Mouse (Mus musculus) stomach, embryonic 16.5 days (tissue): Measurements from ENCODE around the gene Pde8a. TPM values are rescaled to one million over a fixed set of nuclear protein-coding genes. Genes with fewer than 3 reads are reported as not detected.
A peak's percentile ranks its signal among the peaks of the same experiment; 100 is the strongest.

Experiments used
- ATAC-seq: fragments of 200-750 bp; cut with Nextera tagmentation; 2 replicates; pipeline ENCODE4 v1.8.0; 2017; ENCODE audit warnings: moderate number of reproducible peaks, moderate TSS enrichment; ENCODE audit not compliant: insufficient read depth, low FRiP score
- H3K27ac ChIP-seq: fragments of 300-500 bp; sonication (generic); 2 replicates; pipeline ENCODE4 v1.5.1; 2014; ENCODE audit warnings: low read length
- H3K27me3 ChIP-seq: fragments of 300-500 bp; sonication (generic); 2 replicates; pipeline ENCODE4 v1.6.1; 2014; ENCODE audit warnings: low read length, control low read depth, mixed read lengths; ENCODE audit not compliant: control insufficient read depth, insufficient read depth
- H3K36me3 ChIP-seq: fragments of 300-500 bp; sonication (generic); 2 replicates; pipeline ENCODE4 v1.6.1; 2014; ENCODE audit warnings: low read length; ENCODE audit not compliant: control insufficient read depth, insufficient read depth
- H3K4me1 ChIP-seq: fragments of 300-500 bp; sonication (generic); 2 replicates; pipeline ENCODE4 v1.6.1; 2014; ENCODE audit warnings: low read length, control low read depth, mixed read lengths; ENCODE audit not compliant: control insufficient read depth, insufficient read depth
- H3K4me2 ChIP-seq: fragments of 300-500 bp; sonication (generic); 2 replicates; pipeline ENCODE4 v1.6.1; 2014; ENCODE audit warnings: low read depth, low read length, mixed read lengths
- H3K4me3 ChIP-seq: fragments of 300-500 bp; sonication (generic); replicated peaks from 2 replicates; pipeline ENCODE4 v1.5.1; 2014; ENCODE audit warnings: mild to moderate bottlenecking, low read length
- H3K9ac ChIP-seq: fragments of 300-500 bp; sonication (generic); 2 replicates; pipeline ENCODE4 v1.6.1; 2014; ENCODE audit warnings: low read length
- H3K9me3 ChIP-seq: fragments of 300-500 bp; sonication (generic); replicated peaks from 2 replicates; pipeline ENCODE4 v1.6.1; 2016; ENCODE audit warnings: low read length, control low read depth; ENCODE audit not compliant: control insufficient read depth
- WGBS: fragments of 180-500 bp; shearing (Covaris S2); extraction: QIAGEN DNeasy Blood & Tissue Kit; methylation state at CpG from one replicate; pipeline ENCODE4 v1.1.7; 2014; 5-methylcytosine and 5-hydroxymethylcytosine counted together
- polyA plus RNA-seq: library from polyadenylated mRNA; unstranded; fragments of >200 nt; fragmentation: Nextera tagmentation; extraction: Ambion mirVana; gene quantifications from 2 replicates; pipeline ENCODE4 v1.2.1, GENCODE M21; 2015

The Pde8a gene
- polyA plus RNA-seq, 1 experiment from 2014 or later: 3.0 TPM

DNA sequence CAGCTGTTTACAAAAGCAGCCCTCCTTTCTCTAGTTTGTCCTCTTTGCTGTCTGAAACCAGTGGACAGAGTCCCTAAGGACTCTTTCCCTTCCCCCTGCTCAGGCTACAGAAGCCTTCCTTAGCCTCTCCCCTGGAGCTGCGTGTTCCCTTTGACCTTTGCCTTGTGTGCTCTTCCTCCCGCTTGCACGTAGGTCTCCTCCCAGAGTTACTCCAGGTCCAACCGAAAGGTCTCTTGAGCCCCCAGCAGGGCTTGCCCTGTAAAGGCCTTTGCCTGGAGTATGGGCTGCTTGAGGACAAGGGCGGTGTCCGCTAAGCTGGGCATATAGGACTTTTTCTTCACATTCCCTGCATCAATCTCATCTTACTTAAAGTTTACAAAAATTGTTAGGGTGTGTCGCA is 5.9 kb downstream of the Pde8a start:
- 57% methylated on average over 7 of the region's 7 CpGs for WGBS
- Histone ChIP-seq H3K27ac (no peak overlapping the region), H3K9ac (no peak overlapping the region), H3K9me3 (no peaks in the 10 kb centered on the region), H3K4me1 (no peaks in the 10 kb centered on the region; the same call in 1 of the 2 replicates), H3K36me3 (no peaks in the 10 kb centered on the region), H3K4me2 (no peak overlapping the region), H3K27me3 (peaks cover 2% of the 10 kb centered on the region; the same call in 1 of the 2 replicates), H3K4me3 (no peak overlapping the region)
- no peak for ATAC-seq

DNA sequence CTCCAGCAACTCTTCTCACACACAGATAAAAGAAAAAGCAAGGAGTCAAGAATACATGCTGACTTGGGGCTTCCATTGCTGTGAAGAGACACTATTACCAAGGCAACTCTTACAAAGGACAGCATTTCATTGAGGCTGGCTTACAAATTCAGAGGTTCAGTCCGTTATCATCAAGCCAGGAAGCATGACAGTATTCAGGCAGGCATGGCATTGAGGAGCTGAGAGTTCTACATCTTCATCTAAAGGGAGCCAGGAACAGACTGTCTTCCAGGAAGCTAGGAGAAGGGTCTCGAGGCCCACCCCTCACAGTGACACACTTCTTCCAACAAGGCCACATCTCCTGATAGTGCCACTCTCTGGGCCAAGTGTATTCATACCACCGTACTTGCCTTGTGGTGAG is 7.0 kb downstream of the Pde8a start:
- Histone ChIP-seq H3K4me2 (no peak overlapping the region), H3K4me3 (no peak overlapping the region), H3K9ac (no peak overlapping the region), H3K27ac (no peak overlapping the region), H3K4me1 (no peaks in the 10 kb centered on the region), H3K9me3 (no peaks in the 10 kb centered on the region), H3K27me3 (no peaks in the 10 kb centered on the region; the same call in 1 of the 2 replicates), H3K36me3 (no peaks in the 10 kb centered on the region)
- 79% methylated on average over 3 of the region's 3 CpGs for WGBS
- ATAC-seq: no peak

GRCm38 (mm10) chr7:81224260-81224659 is 10.9 kb downstream of the Pde8a start:
- Histone ChIP-seq H3K4me3 (no peak overlapping the region), H3K9me3 (no peaks in the 10 kb centered on the region), H3K4me1 (no peaks in the 10 kb centered on the region), H3K27me3 (no peaks in the 10 kb centered on the region), H3K27ac (no peak overlapping the region), H3K9ac (no peak overlapping the region), H3K4me2 (no peak overlapping the region), H3K36me3 (no peaks in the 10 kb centered on the region)
- no peak for ATAC-seq
- 83% methylated on average over 7 of the region's 7 CpGs for WGBS

- no peaks in the 10 kb centered on the region for H3K27me3 ChIP-seq
- no peak overlapping the region for H3K9ac ChIP-seq
- WGBS: 60% methylated on average over 7 of the region's 7 CpGs
- no peaks in the 10 kb centered on the region for H3K4me1 ChIP-seq
- no peaks in the 10 kb centered on the region for H3K9me3 ChIP-seq
- H3K27ac ChIP-seq: peak overlapping the region; percentile 59
- no peaks in the 10 kb centered on the region for H3K36me3 ChIP-seq
- no peak overlapping the region for H3K4me3 ChIP-seq
- no peak; the same call in 1 of the 2 replicates for ATAC-seq
- no peak overlapping the region for H3K4me2 ChIP-seq
Measured at GRCm38 (mm10) chr7:81230091-81230792, 16.8 kb downstream of the Pde8a start.

- no peaks in the 10 kb centered on the region for H3K27me3 ChIP-seq
- no peaks in the 10 kb centered on the region for H3K9me3 ChIP-seq
- no peak overlapping the region for H3K27ac ChIP-seq
- H3K4me3 ChIP-seq: no peak overlapping the region
- ATAC-seq: no peak
- WGBS: 75% methylated on average over 2 of the region's 2 CpGs
- H3K9ac ChIP-seq: no peak overlapping the region
- no peaks in the 10 kb centered on the region for H3K4me1 ChIP-seq
- H3K4me2 ChIP-seq: no peak overlapping the region
- H3K36me3 ChIP-seq: no peaks in the 10 kb centered on the region
Measured at GRCm38 (mm10) chr7:81232674-81233073, 19.3 kb downstream of the Pde8a start.

DNA sequence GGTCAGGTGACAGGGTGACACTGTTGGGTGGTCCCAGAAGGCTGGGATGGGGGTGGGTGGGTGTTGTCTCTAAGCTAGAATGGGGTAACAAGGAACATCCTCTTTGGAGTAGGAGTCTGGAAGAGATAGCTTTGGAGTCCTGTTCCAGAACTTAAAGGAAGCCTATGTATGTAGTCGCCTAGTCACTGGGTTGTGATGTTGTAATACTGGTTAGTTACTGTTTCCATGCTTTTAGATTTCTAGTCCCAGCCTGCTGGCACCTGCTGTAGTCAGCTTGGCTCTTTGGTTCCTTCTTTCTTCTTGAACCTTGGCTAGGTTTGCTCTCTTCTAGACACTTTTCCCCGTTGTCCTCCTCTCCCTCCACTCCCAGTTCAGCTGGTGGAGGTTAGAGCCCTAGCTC is 21.7 kb downstream of the Pde8a start:
- no peaks in the 10 kb centered on the region for H3K36me3 ChIP-seq
- no peak overlapping the region for H3K4me3 ChIP-seq
- no peaks in the 10 kb centered on the region for H3K27me3 ChIP-seq
- H3K9me3 ChIP-seq: no peaks in the 10 kb centered on the region
- H3K4me2 ChIP-seq: no peak overlapping the region
- ATAC-seq: no peak
- no peak overlapping the region for H3K27ac ChIP-seq
- no peaks in the 10 kb centered on the region for H3K4me1 ChIP-seq
- H3K9ac ChIP-seq: no peak overlapping the region
- 81% methylated on average over 2 of the region's 2 CpGs for WGBS

DNA sequence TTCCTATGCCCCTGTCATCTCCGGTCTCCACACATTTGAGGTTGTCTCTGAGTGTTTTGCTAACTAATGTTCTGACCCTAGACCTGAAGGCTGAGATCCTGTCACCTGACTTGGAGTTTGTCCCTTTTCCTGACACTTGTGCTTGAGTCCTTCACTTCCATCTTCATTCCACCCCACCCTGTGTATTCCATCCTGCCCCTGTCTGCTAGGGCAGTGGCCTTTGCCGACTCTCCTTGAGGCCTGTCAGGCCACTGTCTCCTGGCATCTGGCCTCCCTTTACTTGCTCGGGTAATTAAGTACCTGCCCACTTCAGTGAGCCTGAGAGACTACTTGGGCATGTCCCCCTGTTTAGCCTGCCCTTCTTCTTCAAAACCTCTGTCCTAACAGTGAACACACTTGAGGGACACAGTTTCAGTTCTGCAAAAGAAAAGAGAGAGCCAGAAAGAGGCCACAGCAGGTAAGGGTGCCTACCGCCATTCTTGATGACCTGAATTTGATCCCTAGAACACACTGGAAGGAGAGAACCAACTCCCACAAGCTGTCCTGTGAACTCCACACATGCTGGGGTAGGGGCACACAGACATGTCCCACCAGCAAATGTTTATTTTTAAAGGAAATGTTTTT is 22.3 kb downstream of the Pde8a start:
- Histone ChIP-seq H3K9me3 (no peaks in the 10 kb centered on the region), H3K36me3 (no peaks in the 10 kb centered on the region), H3K4me1 (no peaks in the 10 kb centered on the region), H3K27ac (no peak overlapping the region), H3K9ac (no peak overlapping the region), H3K4me3 (no peak overlapping the region), H3K4me2 (no peak overlapping the region), H3K27me3 (no peaks in the 10 kb centered on the region)
- 66% methylated on average over 4 of the region's 4 CpGs for WGBS
- no peak for ATAC-seq

- WGBS: 31% methylated on average over 5 of the region's 5 CpGs
- H3K36me3 ChIP-seq: no peaks in the 10 kb centered on the region
- no peak for ATAC-seq
- no peak overlapping the region for H3K4me3 ChIP-seq
- no peak overlapping the region for H3K4me2 ChIP-seq
- H3K27ac ChIP-seq: no peak overlapping the region
- no peaks in the 10 kb centered on the region for H3K4me1 ChIP-seq
- H3K9me3 ChIP-seq: no peaks in the 10 kb centered on the region
- no peaks in the 10 kb centered on the region for H3K27me3 ChIP-seq
- H3K9ac ChIP-seq: no peak overlapping the region
Measured at GRCm38 (mm10) chr7:81243361-81243760, 30.0 kb downstream of the Pde8a start.

GRCm38 (mm10) chr7:81249854-81250279 is 36.5 kb downstream of the Pde8a start:
- Histone ChIP-seq H3K4me3 (no peak overlapping the region), H3K4me1 (no peaks in the 10 kb centered on the region), H3K27me3 (no peaks in the 10 kb centered on the region), H3K27ac (no peak overlapping the region), H3K9ac (no peak overlapping the region), H3K4me2 (no peak overlapping the region), H3K9me3 (no peaks in the 10 kb centered on the region), H3K36me3 (no peaks in the 10 kb centered on the region)
- no peak for ATAC-seq
- 68% methylated on average over 3 of the region's 3 CpGs for WGBS
